Mouse (Mus musculus): Measurements from ENCODE around the gene Zfp263. TPM values are rescaled to one million over a fixed set of nuclear protein-coding genes. Genes with fewer than 3 reads are reported as not detected.

The Zfp263 gene
- 55.4 TPM for polyA plus RNA-seq (2017; shearing (Covaris generic))

DNA sequence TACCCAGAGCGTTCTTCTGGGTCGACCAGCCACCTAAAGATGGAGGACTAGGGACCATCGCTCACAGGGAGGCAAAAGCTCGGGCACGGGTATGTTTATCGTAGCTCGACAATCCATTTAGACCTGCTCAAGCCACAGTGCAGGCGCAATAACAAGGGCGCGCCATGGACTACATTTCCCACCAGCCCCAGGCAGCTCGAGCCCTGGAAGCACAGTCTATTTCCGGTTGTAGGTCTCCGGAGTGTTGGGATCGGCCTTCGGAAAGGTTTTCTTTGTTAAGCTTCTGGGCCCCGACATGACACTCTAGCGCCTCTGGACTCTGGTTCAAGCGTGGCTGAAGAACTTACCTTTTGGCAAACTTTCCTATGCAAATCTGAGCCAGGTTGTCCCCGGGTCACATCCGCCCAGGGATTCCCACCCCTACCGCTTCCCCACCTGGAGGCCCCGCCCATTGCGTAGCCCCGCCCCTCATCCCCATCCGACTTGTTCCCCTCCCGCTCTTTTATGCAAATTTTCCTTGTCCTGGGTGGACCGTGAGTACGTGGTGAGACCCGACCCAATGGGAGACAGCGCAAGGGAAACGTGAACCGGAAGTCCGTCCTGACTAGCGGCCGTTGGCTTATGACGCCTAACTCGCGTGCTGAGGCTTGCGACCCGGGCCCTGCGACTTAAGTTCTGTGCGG is at the start of gene Zfp263:
Gene Zfp263 (plus strand): TSS at position 591 of the 683 bp plus-strand sequence.

DNA sequence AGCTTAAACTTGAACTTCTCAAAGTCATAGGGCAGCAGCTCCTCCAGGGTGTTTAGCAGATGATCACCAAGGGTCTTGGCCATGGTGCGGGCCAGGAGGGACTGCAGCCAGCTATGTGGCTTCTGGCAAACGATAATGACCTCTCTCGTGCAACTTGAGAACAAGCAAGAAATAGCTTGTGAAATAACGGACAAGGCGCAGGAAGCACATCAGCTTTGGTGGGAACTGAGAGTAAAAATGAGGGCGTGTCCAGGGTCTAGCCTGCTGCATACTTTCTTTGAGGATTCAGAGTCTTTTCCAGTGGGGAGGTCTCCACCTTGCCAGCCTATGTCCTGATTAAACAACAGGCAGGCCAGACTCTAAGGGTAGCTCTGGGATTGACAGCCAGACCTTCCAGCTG is 25.9 kb upstream of the Zfp263 start, which contains the start of gene Mefv:
Gene Mefv (minus strand): TSS at position 118 of the 400 bp plus-strand sequence.

Other genes with a start within 250 kb of the Zfp263 start
- 0.05 TPM for gene Olfr161, start 153.1 kb upstream of the Zfp263 start, polyA plus RNA-seq (2017; shearing (Covaris generic))
- gene Mefv, start 26.0 kb upstream of the Zfp263 start, polyA plus RNA-seq (2017; shearing (Covaris generic)): not detected
- 0.26 TPM for gene Olfr15, start 86.8 kb downstream of the Zfp263 start, polyA plus RNA-seq (2017; shearing (Covaris generic))
- gene Zfp174, start 103.2 kb downstream of the Zfp263 start, polyA plus RNA-seq (2017; shearing (Covaris generic)): not detected
- gene Naa60, start 128.3 kb downstream of the Zfp263 start, polyA plus RNA-seq (2017; shearing (Covaris generic)): 78.3 TPM
- 8.5 TPM for gene Zfp597, start 140.5 kb downstream of the Zfp263 start, polyA plus RNA-seq (2017; shearing (Covaris generic))
- gene Gm20695, start 140.6 kb downstream of the Zfp263 start, polyA plus RNA-seq (2017; shearing (Covaris generic)): not detected
- 8.0 TPM for gene 1700037C18Rik, start 164.6 kb downstream of the Zfp263 start, polyA plus RNA-seq (2017; shearing (Covaris generic))
- gene Cluap1, start 164.7 kb downstream of the Zfp263 start, polyA plus RNA-seq (2017; shearing (Covaris generic)): 11.9 TPM
- gene Nlrc3, start 232.5 kb downstream of the Zfp263 start, polyA plus RNA-seq (2017; shearing (Covaris generic)): 35.6 TPM

Data from effector memory CD4-positive, alpha-beta T cell, adult 7 months (primary cell).